In the genomic region with DNA sequence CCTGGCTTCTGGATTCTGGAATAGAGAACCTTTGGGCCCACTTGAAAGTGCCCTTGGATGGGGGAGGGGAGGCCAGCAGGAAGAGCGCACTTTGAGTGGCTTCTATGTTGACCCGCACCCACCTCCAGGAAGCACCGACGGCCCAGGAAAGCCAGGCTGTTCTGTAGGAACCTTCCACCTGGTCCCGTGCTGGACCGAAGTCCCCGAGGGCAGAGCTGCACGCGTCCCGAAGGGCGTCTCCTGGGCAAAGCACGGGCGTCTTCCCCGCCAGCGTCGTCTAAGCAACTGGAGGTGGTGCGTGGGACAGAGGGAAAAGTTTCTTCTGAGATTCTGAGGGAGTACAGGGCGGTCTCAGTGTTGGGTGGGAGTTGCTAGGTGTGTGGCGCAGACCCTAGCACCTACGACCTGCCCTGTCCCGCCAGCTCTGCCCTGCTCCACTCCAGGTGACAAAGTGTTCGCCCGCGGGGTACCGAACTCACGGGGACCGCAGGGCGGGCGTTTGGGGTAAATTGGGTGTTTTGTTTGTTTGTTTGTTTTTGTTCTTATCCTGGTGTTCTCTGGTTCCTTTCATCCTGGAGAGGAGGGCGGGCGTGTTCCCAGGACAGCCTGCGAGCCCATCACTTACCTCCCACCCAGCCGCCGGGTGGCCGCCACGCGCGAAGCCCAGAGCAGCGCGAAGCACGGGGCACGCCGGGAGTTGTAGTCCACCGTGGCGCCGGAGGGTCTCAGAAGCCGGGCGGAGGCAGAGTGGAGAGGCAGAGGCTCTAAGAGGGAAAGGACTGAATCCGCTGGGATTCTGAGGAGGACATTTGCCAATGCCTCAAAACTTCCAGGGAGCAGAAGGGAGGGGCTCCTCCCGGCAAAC, we compare ENCODE assay signal across 8 mouse cellular contexts. TPM values are rescaled to one million over a fixed set of nuclear protein-coding genes. Genes with fewer than 3 reads are reported as not detected.
DNase-seq lines count a peak whose midpoint lies in the region; ATAC-seq lines count a peak whose summit lies in the region.

A gene (minus strand): TSS at position 782 of the 865 bp plus-strand sequence.

- peak within 1 kb of the TSS; percentile 54 for H3K4me3 ChIP-seq in limb, embryonic 12.5 days (replicated peaks)
- H3K4me3 ChIP-seq in midbrain, embryonic 11.5 days (ENCODE audit: low read depth, low read length) = peak within 1 kb of the TSS; percentile 43

- DNase-seq in adrenal gland, adult 18-20 months (ENCODE audit: low spot score in 2 of 2) = peak; percentile 35 to 53
- peak; percentile 93 for DNase-seq in embryo, embryonic 11 days
- DNase-seq in gastrocnemius, postnatal 36 days = peak; percentile 40 to 50
- DNase-seq in induced T-regulatory cell, adult 2 months (ENCODE audit: low read depth) = peak; percentile 10
- DNase-seq in midbrain, embryonic 11.5 days (ENCODE audit: low spot score, missing footprints) = peak; percentile 97
- DNase-seq in skeletal muscle tissue, adult 2 months (ENCODE audit: low read depth, low spot score) = peak; percentile 14
- DNase-seq in c-Kit-positive CD71-positive TER-119-positive erythroid progenitor cells, embryonic 14.5 days (ENCODE audit: low spot score) = no peak

- WGBS in limb, embryonic 12.5 days = 4% methylated on average over 50 of the region's 50 CpGs
- 6% methylated on average over 50 of the region's 50 CpGs for WGBS in midbrain, embryonic 11.5 days

- H3K9ac ChIP-seq in limb, embryonic 12.5 days (replicated peaks) = peak within 1 kb of the TSS; percentile 61
- peak within 1 kb of the TSS; percentile 63 for H3K9ac ChIP-seq in midbrain, embryonic 11.5 days (ENCODE audit: low read length)

- H3K36me3 ChIP-seq in limb, embryonic 12.5 days = no peaks in the 10 kb centered on the region
- H3K36me3 ChIP-seq in midbrain, embryonic 11.5 days (ENCODE audit: control insufficient read depth, insufficient read depth, low read length) = no peaks in the 10 kb centered on the region

- H3K9me3 ChIP-seq in limb, embryonic 12.5 days = no peaks in the 10 kb centered on the region
- no peaks in the 10 kb centered on the region for H3K9me3 ChIP-seq in midbrain, embryonic 11.5 days (ENCODE audit: control insufficient read depth, low read length)

- no peak within 1 kb of the TSS for H3K27ac ChIP-seq in limb, embryonic 12.5 days
- H3K27ac ChIP-seq in midbrain, embryonic 11.5 days (ENCODE audit: low read depth, low read length) = no peak within 1 kb of the TSS

- peak; percentile 92 for ATAC-seq in limb, embryonic 12.5 days (ENCODE audit: insufficient number of reproducible peaks, insufficient read depth, low FRiP score, low TSS enrichment, low read depth)
- ATAC-seq in midbrain, embryonic 11.5 days (ENCODE audit: low FRiP score) = peak; percentile 97

- peaks cover 23% of the 10 kb centered on the region for H3K4me1 ChIP-seq in limb, embryonic 12.5 days (replicated peaks)
- peaks cover 8% of the 10 kb centered on the region; the same call in 1 of the 2 replicates for H3K4me1 ChIP-seq in midbrain, embryonic 11.5 days (ENCODE audit: control insufficient read depth, insufficient read depth, low read length)

- 0 out of 2 replicates have a peak, but pooled peaks cover 3% of the 10 kb centered on the region for H3K27me3 ChIP-seq in limb, embryonic 12.5 days
- H3K27me3 ChIP-seq in midbrain, embryonic 11.5 days (ENCODE audit: control insufficient read depth, insufficient read depth, low read length) = no peaks in the 10 kb centered on the region

- intact Hi-C loops in gastrocnemius, postnatal 36 days (cut with DNase I) = no loop called here

- peak within 1 kb of the TSS; percentile 82 for H3K4me2 ChIP-seq in limb, embryonic 12.5 days
- H3K4me2 ChIP-seq in midbrain, embryonic 11.5 days = peak within 1 kb of the TSS; percentile 69

RNA-seq across cellular contexts. Expression of the gene that starts here (rescaled TPM):
- total RNA-seq in adrenal gland, adult 18-20 months (2021) = under 1 TPM in 1 of 2 experiments, not detected in 1; 0.58 TPM
- under 1 TPM; 0.39 to 0.82 TPM for total RNA-seq in gastrocnemius, postnatal 36 days (2021)
- 1.4 and 1.8 TPM in 2 replicates for polyA plus RNA-seq in limb, embryonic 12.5 days (2016; fragmentation: Nextera tagmentation; extraction: Ambion mirVana)
- polyA plus RNA-seq in midbrain, embryonic 11.5 days (2014; fragmentation: Nextera tagmentation; extraction: Ambion mirVana) = 0.26 and 0.80 TPM in 2 replicates

Comparison
In these comparisons a context has a peak if more than half of its experiments do, and no peak if none do; other contexts are left out.
1. Peak in DNase-seq in adrenal gland, adult 18-20 months; RNA of the gene not detected or under 1 TPM.
2. Peak in DNase-seq in gastrocnemius, postnatal 36 days; RNA of the gene not detected or under 1 TPM.
3. Peak in DNase-seq, ATAC-seq, H3K4me3 ChIP-seq, H3K9ac ChIP-seq and H3K4me2 ChIP-seq in midbrain, embryonic 11.5 days; RNA of the gene not detected or under 1 TPM.